9 mouse cellular contexts compared by ENCODE assay signal in genomic region chr7:126576946-126577345, GRCm38 (mm10). TPM values are rescaled to one million over a fixed set of nuclear protein-coding genes. Genes with fewer than 3 reads are reported as not detected.
A peak's percentile ranks its signal among the peaks of the same experiment; 100 is the strongest.
DNase-seq lines count a peak whose midpoint lies in the region; ATAC-seq and TF ChIP-seq lines count a peak whose summit lies in the region.
"Had no signal": no experiment of that assay in that cellular context is flagged by ENCODE, and none has a peak within 500 bp of the region (broad histone marks: within the 10 kb centered on the region; RNA-seq: fewer than 3 reads in every experiment).

No protein-coding gene starts in this region.

- no peaks in the 10 kb centered on the region for H3K27me3 ChIP-seq in heart, embryonic 11.5 days (ENCODE audit: control insufficient read depth, insufficient read depth, low read length)
- H3K27me3 ChIP-seq in liver, adult 2 months (ENCODE audit: control insufficient read depth, insufficient read depth, low read length): no peaks in the 10 kb centered on the region
- H3K27me3 ChIP-seq in hindbrain, embryonic 16.5 days (replicated peaks; ENCODE audit: control insufficient read depth, insufficient read depth, low read length): no peaks in the 10 kb centered on the region
- H3K27me3 ChIP-seq: limb, embryonic 15.5 days had no signal

- WGBS in heart, embryonic 11.5 days (ENCODE audit: insufficient replicate concordance): 38% methylated on average over 8 of the region's 8 CpGs
- 66% methylated on average over 8 of the region's 8 CpGs for WGBS in liver, adult 2 months
- 47% methylated on average over 8 of the region's 8 CpGs for WGBS in hindbrain, embryonic 16.5 days

- no peaks in the 10 kb centered on the region for H3K9me3 ChIP-seq in heart, embryonic 11.5 days (replicated peaks; ENCODE audit: control insufficient read depth, low read length)
- H3K9me3 ChIP-seq in ES-E14 (ENCODE audit: control insufficient read depth, insufficient read depth, low read depth, low read length): no peaks in the 10 kb centered on the region
- no peaks in the 10 kb centered on the region for H3K9me3 ChIP-seq in hindbrain, embryonic 16.5 days (ENCODE audit: control insufficient read depth, low read length)
- H3K9me3 ChIP-seq: limb, embryonic 15.5 days had no signal

- H3K4me3 ChIP-seq in heart, embryonic 11.5 days (ENCODE audit: low read depth, low read length): no peak overlapping the region
- no peak overlapping the region for H3K4me3 ChIP-seq in ES-E14 (ENCODE audit: insufficient read depth in 1 of 2, low read depth in 1 of 2, low read length in 2 of 2, poor library complexity in 1 of 2, severe bottlenecking in 1 of 2)
- no peak overlapping the region for H3K4me3 ChIP-seq in liver, adult 2 months (ENCODE audit: insufficient read depth, low read depth, low read length)
- no peak overlapping the region for H3K4me3 ChIP-seq in hindbrain, embryonic 16.5 days (ENCODE audit: low read length)
- H3K4me3 ChIP-seq: limb, embryonic 15.5 days had no signal

- H3K79me2 ChIP-seq in liver, adult 2 months (ENCODE audit: control insufficient read depth, insufficient read depth, low read length): no peaks in the 10 kb centered on the region

- no peak overlapping the region for H3K9ac ChIP-seq in heart, embryonic 11.5 days (ENCODE audit: low read depth, low read length)
- no peak overlapping the region for H3K9ac ChIP-seq in ES-E14 (ENCODE audit: insufficient read depth, low read depth, low read length, poor library complexity, severe bottlenecking)
- no peak overlapping the region for H3K9ac ChIP-seq in liver, adult 2 months (ENCODE audit: low read depth, low read length)
- no peak overlapping the region for H3K9ac ChIP-seq in hindbrain, embryonic 16.5 days (ENCODE audit: low read depth, low read length)
- H3K9ac ChIP-seq: limb, embryonic 15.5 days had no signal

- no peak overlapping the region for H3K4me2 ChIP-seq in heart, embryonic 11.5 days
- no peak overlapping the region for H3K4me2 ChIP-seq in hindbrain, embryonic 16.5 days (ENCODE audit: low read length)
- H3K4me2 ChIP-seq: limb, embryonic 15.5 days had no signal

- H3K36me3 ChIP-seq in heart, embryonic 11.5 days (ENCODE audit: control insufficient read depth, insufficient read depth, low read length): peaks cover 2% of the 10 kb centered on the region; the same call in 1 of the 2 replicates
- H3K36me3 ChIP-seq in ES-E14 (ENCODE audit: control insufficient read depth, insufficient read depth, low read length, poor library complexity, severe bottlenecking): peaks cover 17% of the 10 kb centered on the region
- peaks cover 8% of the 10 kb centered on the region for H3K36me3 ChIP-seq in liver, adult 2 months (ENCODE audit: control insufficient read depth, insufficient read depth, low read length)
- H3K36me3 ChIP-seq in hindbrain, embryonic 16.5 days (ENCODE audit: control insufficient read depth, insufficient read depth, low read length): peaks cover 15% of the 10 kb centered on the region

- peak; percentile 63 for DNase-seq in heart, postnatal 4 days
- DNase-seq in 416B (ENCODE audit: low read depth): peak; percentile 80
- peak; percentile 78 for DNase-seq in ES-E14 (ENCODE audit: low read depth, low spot score)
- peak; percentile 41 for DNase-seq in liver, adult 2 months (ENCODE audit: extremely low read depth, low read depth, low spot score)
- peak; percentile 65 to 82 for DNase-seq in spleen, postnatal 10 days (ENCODE audit: low spot score in 2 of 2)

- no peak overlapping the region for H3K27ac ChIP-seq in heart, embryonic 11.5 days (ENCODE audit: low read depth, low read length)
- no peak overlapping the region for H3K27ac ChIP-seq in ES-E14 (ENCODE audit: insufficient read depth, low read depth, low read length, poor library complexity, severe bottlenecking)
- H3K27ac ChIP-seq in liver, adult 2 months (replicated peaks; ENCODE audit: insufficient read depth, low read depth, low read length): no peak overlapping the region
- H3K27ac ChIP-seq in hindbrain, embryonic 16.5 days (ENCODE audit: low read depth, low read length): no peak overlapping the region
- H3K27ac ChIP-seq: limb, embryonic 15.5 days had no signal

- no peak for TF ChIP-seq POLR2A in liver, adult 2 months (IDR thresholded peaks at IDR 0.05; ENCODE audit: extremely low read depth, insufficient read depth, low read length)

- peak; percentile 74 for TF ChIP-seq CTCF in liver, adult 2 months (IDR thresholded peaks at IDR 0.05; ENCODE audit: low read depth, low read length)

- peaks cover 2% of the 10 kb centered on the region; the same call in 1 of the 2 replicates for H3K4me1 ChIP-seq in heart, embryonic 11.5 days (ENCODE audit: control insufficient read depth, insufficient read depth, low read length)
- H3K4me1 ChIP-seq in ES-E14 (ENCODE audit: control insufficient read depth in 2 of 2, insufficient read depth in 2 of 2, low read length in 2 of 2, poor library complexity in 1 of 2): no peaks in the 10 kb centered on the region
- no peaks in the 10 kb centered on the region for H3K4me1 ChIP-seq in liver, adult 2 months (ENCODE audit: control insufficient read depth, insufficient read depth, low read length)
- H3K4me1 ChIP-seq in hindbrain, embryonic 16.5 days (ENCODE audit: control insufficient read depth, insufficient read depth, low read depth, low read length): peaks cover 2% of the 10 kb centered on the region

- ATAC-seq in heart, embryonic 11.5 days (replicated peaks; ENCODE audit: insufficient number of reproducible peaks, low FRiP score, low TSS enrichment): no peak
- peak; percentile 59; the same call in 1 of the 2 replicates for ATAC-seq in common myeloid progenitor, adult 5-6 weeks (replicated peaks; ENCODE audit: low read depth, poor library complexity, severe bottlenecking)
- ATAC-seq in hindbrain, embryonic 16.5 days: no peak

- in situ Hi-C loops in ES-E14 (cut with MboI; ENCODE audit: low sequenced_read_pairs in 2 of 2, unreplicated experiment in 2 of 2): no loop called here

TF ChIP-seq in ES-E14, 5 proteins besides CTCF, POLR2A, EP300 and RAD21:
- TF ChIP-seq ZNF384 (IDR thresholded peaks at IDR 0.05; ENCODE audit: low read depth, low read length) (0 out of 2 replicates have a peak, but pooled peaks have one; percentile 32), HCFC1 (IDR thresholded peaks at IDR 0.05; ENCODE audit: borderline replicate concordance, insufficient read depth, low read length) (0 out of 2 replicates have a peak, but pooled peaks have one; percentile 38), MAFK (IDR thresholded peaks at IDR 0.05; ENCODE audit: insufficient read depth, low read depth, low read length) (peak; percentile 17; the same call in 1 of the 2 replicates), ZC3H11A (IDR thresholded peaks at IDR 0.05; ENCODE audit: borderline replicate concordance, low read depth, low read length) (peak; percentile 80; the same call in 1 of the 2 replicates), CHD2 (IDR thresholded peaks at IDR 0.05; ENCODE audit: low read depth, low read length) (no peak)

RNA-seq across cellular contexts. Expression of gene Apobr, which starts 7.8 kb away (rescaled TPM):
- under 1 TPM; 0.21 to 0.95 TPM for total RNA-seq in heart, postnatal 4 days (2021)
- polyA plus RNA-seq in heart, embryonic 11.5 days (2014; fragmentation: Nextera tagmentation; extraction: Ambion mirVana): 0.13 and 0.31 TPM in 2 replicates
- total RNA-seq in ES-E14 (2012; rRNA removed): 2.3 and 2.6 TPM in 2 replicates
- total RNA-seq in common myeloid progenitor, adult 5-6 weeks (2017): 5.7 and 6.5 TPM in 2 replicates
- total RNA-seq in liver, adult 2 months (2014; rRNA removed): 0.74 and 1.6 TPM in 2 replicates
- polyA plus RNA-seq in liver, adult 2 months (2012; rRNA removed): 0.58 and 1.0 TPM in 2 replicates
- 0.36 and 0.88 TPM in 2 replicates for polyA plus RNA-seq in hindbrain, embryonic 16.5 days (2015; fragmentation: Nextera tagmentation; extraction: Ambion mirVana)

RNA-seq across cellular contexts. Expression of gene Cln3, which starts 8.7 kb away (rescaled TPM):
- 10 to 100 TPM; 13.4 to 14.0 TPM for total RNA-seq in heart, postnatal 4 days (2021)
- polyA plus RNA-seq in heart, embryonic 11.5 days (2014; fragmentation: Nextera tagmentation; extraction: Ambion mirVana): 16.3 and 19.7 TPM in 2 replicates
- 35.1 and 61.6 TPM in 2 replicates for total RNA-seq in ES-E14 (2012; rRNA removed)
- total RNA-seq in common myeloid progenitor, adult 5-6 weeks (2017): 18.1 and 21.2 TPM in 2 replicates
- total RNA-seq in liver, adult 2 months (2014; rRNA removed): 7.1 and 9.5 TPM in 2 replicates
- 40.9 and 57.0 TPM in 2 replicates for polyA plus RNA-seq in liver, adult 2 months (2012; rRNA removed)
- polyA plus RNA-seq in hindbrain, embryonic 16.5 days (2015; fragmentation: Nextera tagmentation; extraction: Ambion mirVana): 37.1 and 38.9 TPM in 2 replicates

RNA-seq across cellular contexts. Expression of gene Eif3c, which starts 10.7 kb away (rescaled TPM):
- 100 to 1,000 TPM; 159 to 161 TPM for total RNA-seq in heart, postnatal 4 days (2021)
- polyA plus RNA-seq in heart, embryonic 11.5 days (2014; fragmentation: Nextera tagmentation; extraction: Ambion mirVana): 129 and 133 TPM in 2 replicates
- 257 and 289 TPM in 2 replicates for total RNA-seq in ES-E14 (2012; rRNA removed)
- 231 and 257 TPM in 2 replicates for total RNA-seq in common myeloid progenitor, adult 5-6 weeks (2017)
- 79.4 and 85.6 TPM in 2 replicates for total RNA-seq in liver, adult 2 months (2014; rRNA removed)
- polyA plus RNA-seq in liver, adult 2 months (2012; rRNA removed): 54.2 and 64.1 TPM in 2 replicates
- 172 and 174 TPM in 2 replicates for polyA plus RNA-seq in hindbrain, embryonic 16.5 days (2015; fragmentation: Nextera tagmentation; extraction: Ambion mirVana)

RNA-seq across cellular contexts. Expression of gene Il27, which starts 17.8 kb away (rescaled TPM):
- not detected for total RNA-seq in heart, postnatal 4 days (2021)
- polyA plus RNA-seq in heart, embryonic 11.5 days (2014; fragmentation: Nextera tagmentation; extraction: Ambion mirVana): not detected in 2 replicates
- not detected in 2 replicates for total RNA-seq in ES-E14 (2012; rRNA removed)
- total RNA-seq in common myeloid progenitor, adult 5-6 weeks (2017): 0.23 TPM in 1 of 2 replicates, not detected in the other
- not detected in 2 replicates for total RNA-seq in liver, adult 2 months (2014; rRNA removed)
- 0.31 TPM in 1 of 2 replicates, not detected in the other for polyA plus RNA-seq in liver, adult 2 months (2012; rRNA removed)
- polyA plus RNA-seq in hindbrain, embryonic 16.5 days (2015; fragmentation: Nextera tagmentation; extraction: Ambion mirVana): not detected in 2 replicates
- polyA plus RNA-seq: limb, embryonic 15.5 days had no signal

RNA-seq across cellular contexts. Expression of gene Nupr1, which starts 53.7 kb away (rescaled TPM):
- 1 to 10 TPM; 5.7 to 6.8 TPM for total RNA-seq in heart, postnatal 4 days (2021)
- 1.2 and 2.8 TPM in 2 replicates for polyA plus RNA-seq in heart, embryonic 11.5 days (2014; fragmentation: Nextera tagmentation; extraction: Ambion mirVana)
- total RNA-seq in ES-E14 (2012; rRNA removed): 16.4 and 20.4 TPM in 2 replicates
- 2.5 and 2.8 TPM in 2 replicates for total RNA-seq in common myeloid progenitor, adult 5-6 weeks (2017)
- 3.0 and 3.2 TPM in 2 replicates for total RNA-seq in liver, adult 2 months (2014; rRNA removed)
- 1.2 TPM in 2 replicates for polyA plus RNA-seq in liver, adult 2 months (2012; rRNA removed)
- 14.8 and 15.6 TPM in 2 replicates for polyA plus RNA-seq in hindbrain, embryonic 16.5 days (2015; fragmentation: Nextera tagmentation; extraction: Ambion mirVana)
